Mouse (Mus musculus): ENCODE measurements around the gene Ak3.

DNA sequence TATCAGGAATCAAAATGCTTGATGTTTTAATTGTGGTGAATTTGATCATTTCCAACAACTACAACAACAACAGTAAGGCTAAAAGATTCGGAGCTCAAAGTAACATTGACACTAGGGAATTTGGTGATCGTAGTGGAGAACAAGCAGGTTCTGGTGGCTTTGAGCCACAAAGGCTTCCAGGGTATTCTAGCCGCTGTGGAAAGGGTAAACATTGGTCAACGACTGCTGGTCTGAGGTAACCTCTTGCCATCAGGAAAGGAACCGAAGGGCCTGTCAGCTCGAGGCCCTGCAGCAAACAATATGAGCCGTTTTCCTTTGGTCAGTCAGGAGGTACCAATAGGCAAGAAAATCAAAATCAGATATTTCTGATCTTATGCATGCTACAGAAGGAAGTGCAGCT is 65.1 kb downstream of the Ak3 start:
- no peak for TF ChIP-seq POLR2A (IDR thresholded peaks at IDR 0.05; ENCODE audit: low read depth, low read length)
- no peak for TF ChIP-seq CTCF (conservative IDR thresholded peaks at IDR 0.05; ENCODE audit: insufficient read depth, insufficient read length, low read depth, low read length)

All from kidney, adult 2 months (tissue).